Mouse (Mus musculus): ENCODE data around the gene Urah. TPM values are rescaled to one million over a fixed set of nuclear protein-coding genes. Genes with fewer than 3 reads are reported as not detected.
A peak's percentile ranks its signal among the peaks of the same experiment; 100 is the strongest.

Gene Urah
- total and polyA plus RNA-seq, 3 experiments: not detected

DNA sequence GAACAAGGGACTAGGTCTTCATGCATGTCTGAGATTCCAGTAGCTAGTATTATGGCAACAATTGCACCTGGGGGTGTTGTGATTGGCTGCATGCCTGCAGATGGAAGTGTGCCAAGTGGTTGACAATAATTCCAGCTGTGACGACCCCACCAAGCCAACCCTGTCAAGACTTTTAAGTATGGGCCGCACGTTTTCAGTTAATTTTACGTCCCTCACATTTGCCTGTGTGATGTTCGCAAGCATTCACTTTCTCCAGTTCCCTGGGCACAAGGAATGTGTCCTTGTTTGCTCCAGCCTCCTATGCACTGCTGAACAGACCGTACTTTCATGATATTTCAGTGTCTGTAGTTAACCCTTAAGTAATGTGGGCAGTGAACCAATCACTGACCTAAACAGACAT lies 32.2 kb upstream of the Urah start:
- Histone ChIP-seq H3K4me1 (ENCODE audit: control insufficient read depth in 1 of 2, insufficient read depth in 2 of 2) (no peaks in the 10 kb centered on the region), H3K79me2 (replicated peaks; ENCODE audit: control insufficient read depth, extremely low read depth, insufficient read depth, poor library complexity, severe bottlenecking) (no peaks in the 10 kb centered on the region), H3K27ac (ENCODE audit: insufficient read depth, low read depth) (no peak overlapping the region), H3K9ac (ENCODE audit: insufficient read depth, low read depth) (no peak overlapping the region), H3K4me2 (ENCODE audit: insufficient read depth, low read depth, poor library complexity, severe bottlenecking) (no peak overlapping the region), H3K4me3 (replicated peaks in 1 of 3; ENCODE audit: low read depth in 2 of 3, low read length in 2 of 3, poor library complexity in 1 of 3) (no peak overlapping the region), H3K9me3 (replicated peaks; ENCODE audit: low read length) (no peaks in the 10 kb centered on the region), H3K27me3 (replicated peaks) (peaks cover 95% of the 10 kb centered on the region), H3K36me3 (replicated peaks in 1 of 2; ENCODE audit: control insufficient read depth in 1 of 2, insufficient read depth in 1 of 2, low read length in 1 of 2) (no peaks in the 10 kb centered on the region)
- in situ Hi-C loops (cut with MboI; ENCODE audit: low pct_ligation_motif_present, low pct_unique_long_range_greater_than_20kb, low sequenced_read_pairs) (no loop called here), dilution Hi-C loops (cut with MboI; ENCODE audit: extremely low pct_ligation_motif_present, extremely low pct_unique_long_range_greater_than_20kb, low sequenced_read_pairs) (no loop called here)
- DNase-seq (ENCODE audit: extremely low read depth): no peak
- TF ChIP-seq MAZ (IDR thresholded peaks at IDR 0.05; ENCODE audit: low read depth, low read length) (no peak), POLR2AphosphoS2 (IDR thresholded peaks at IDR 0.05; ENCODE audit: low read depth, low read length) (no peak), MYC (IDR thresholded peaks at IDR 0.05; ENCODE audit: low read depth, low read length) (no peak), JUN (IDR thresholded peaks at IDR 0.05; ENCODE audit: insufficient read depth, low read depth, low read length) (no peak), ZMIZ1 (IDR thresholded peaks at IDR 0.05; ENCODE audit: low read depth, low read length) (no peak), TBP (conservative IDR thresholded peaks at IDR 0.05; ENCODE audit: low read depth, low read length) (no peak), TCF12 (IDR thresholded peaks at IDR 0.05; ENCODE audit: low read depth, low read length) (no peak), E2F4 (IDR thresholded peaks at IDR 0.05; ENCODE audit: insufficient replicate concordance, low read depth, low read length) (no peak), ZKSCAN1 (IDR thresholded peaks at IDR 0.05; ENCODE audit: borderline replicate concordance, low read depth, low read length) (no peak), UBTF (IDR thresholded peaks at IDR 0.05; ENCODE audit: low read depth, low read length) (no peak), HCFC1 (IDR thresholded peaks at IDR 0.05; ENCODE audit: low read depth, low read length) (no peak), EP300 (IDR thresholded peaks at IDR 0.05; ENCODE audit: low read length) (no peak), MAFK (IDR thresholded peaks at IDR 0.05; ENCODE audit: insufficient replicate concordance, low read length) (no peak), BHLHE40 (IDR thresholded peaks at IDR 0.05; ENCODE audit: low read depth, low read length) (no peak), NELFE (IDR thresholded peaks at IDR 0.05; ENCODE audit: low read depth, low read length) (no peak), RAD21 (IDR thresholded peaks at IDR 0.05; ENCODE audit: low read depth, low read length) (no peak)

GRCm38 (mm10) chr7:140805704-140806103 lies 29.1 kb upstream of the Urah start:
- dilution Hi-C loops (cut with MboI; ENCODE audit: extremely low pct_ligation_motif_present, extremely low pct_unique_long_range_greater_than_20kb, low sequenced_read_pairs) (no loop called here), in situ Hi-C loops (cut with MboI; ENCODE audit: low pct_ligation_motif_present, low pct_unique_long_range_greater_than_20kb, low sequenced_read_pairs) (no loop called here)
- H3K36me3 ChIP-seq (replicated peaks in 1 of 2; ENCODE audit: control insufficient read depth in 1 of 2, insufficient read depth in 1 of 2, low read length in 1 of 2): no peaks in the 10 kb centered on the region
- no peak overlapping the region for H3K4me2 ChIP-seq (ENCODE audit: insufficient read depth, low read depth, poor library complexity, severe bottlenecking)
- DNase-seq (ENCODE audit: extremely low read depth): peak; percentile 61
- no peak overlapping the region for H3K9ac ChIP-seq (ENCODE audit: insufficient read depth, low read depth)
- H3K79me2 ChIP-seq (replicated peaks; ENCODE audit: control insufficient read depth, extremely low read depth, insufficient read depth, poor library complexity, severe bottlenecking): no peaks in the 10 kb centered on the region
- no peak overlapping the region for H3K4me3 ChIP-seq (replicated peaks in 1 of 3; ENCODE audit: low read depth in 2 of 3, low read length in 2 of 3, poor library complexity in 1 of 3)
- H3K4me1 ChIP-seq (ENCODE audit: control insufficient read depth in 1 of 2, insufficient read depth in 2 of 2): no peaks in the 10 kb centered on the region
- no peak overlapping the region for H3K27ac ChIP-seq (ENCODE audit: insufficient read depth, low read depth)
- H3K27me3 ChIP-seq (replicated peaks): peaks cover 78% of the 10 kb centered on the region
- H3K9me3 ChIP-seq (replicated peaks; ENCODE audit: low read length): no peaks in the 10 kb centered on the region
- TF ChIP-seq TBP (conservative IDR thresholded peaks at IDR 0.05; ENCODE audit: low read depth, low read length) (no peak), MEF2A (IDR thresholded peaks at IDR 0.05; ENCODE audit: borderline replicate concordance, low read depth, low read length) (no peak), ELF1 (IDR thresholded peaks at IDR 0.05; ENCODE audit: low read depth, low read length) (no peak), MXI1 (IDR thresholded peaks at IDR 0.05; ENCODE audit: low read depth, low read length) (no peak), CTCF (conservative IDR thresholded peaks at IDR 0.05 in 1 of 2, IDR thresholded peaks at IDR 0.05 in 1 of 2; ENCODE audit: low read depth in 2 of 2, low read length in 2 of 2) (peak; percentile 57 to 98), MAFK (IDR thresholded peaks at IDR 0.05; ENCODE audit: insufficient replicate concordance, low read length) (no peak), E2F4 (IDR thresholded peaks at IDR 0.05; ENCODE audit: insufficient replicate concordance, low read depth, low read length) (no peak), ETS1 (conservative IDR thresholded peaks at IDR 0.05; ENCODE audit: low read depth, low read length) (no peak), SMC3 (IDR thresholded peaks at IDR 0.05; ENCODE audit: low read depth, low read length) (peak; percentile 56), RAD21 (IDR thresholded peaks at IDR 0.05; ENCODE audit: low read depth, low read length) (peak; percentile 72)
